Mouse (Mus musculus): ENCODE results near the gene Kars.

The Kars gene

DNA sequence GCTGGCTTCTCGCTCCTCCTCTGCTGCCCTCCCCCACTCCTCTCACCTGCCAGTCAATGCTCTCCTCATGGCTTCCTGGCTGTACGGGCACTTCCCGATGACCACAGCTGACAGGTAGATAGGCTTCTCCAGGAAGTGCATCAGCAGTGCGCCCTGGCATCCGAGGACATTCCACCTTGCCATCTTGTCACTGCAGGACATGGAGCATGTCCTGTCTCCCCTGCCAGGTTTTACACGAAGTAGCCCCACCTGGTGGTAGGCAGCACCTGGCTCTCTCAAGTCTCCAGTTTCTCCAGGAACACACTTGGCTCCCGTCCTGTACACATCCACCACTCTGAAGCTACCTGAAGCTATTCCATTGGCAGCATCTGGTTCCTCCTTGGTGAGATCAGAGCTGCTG, 29.0 kb downstream of the Kars start:
- DNase-seq (ENCODE audit: low spot score in 2 of 2) = no peak

DNA sequence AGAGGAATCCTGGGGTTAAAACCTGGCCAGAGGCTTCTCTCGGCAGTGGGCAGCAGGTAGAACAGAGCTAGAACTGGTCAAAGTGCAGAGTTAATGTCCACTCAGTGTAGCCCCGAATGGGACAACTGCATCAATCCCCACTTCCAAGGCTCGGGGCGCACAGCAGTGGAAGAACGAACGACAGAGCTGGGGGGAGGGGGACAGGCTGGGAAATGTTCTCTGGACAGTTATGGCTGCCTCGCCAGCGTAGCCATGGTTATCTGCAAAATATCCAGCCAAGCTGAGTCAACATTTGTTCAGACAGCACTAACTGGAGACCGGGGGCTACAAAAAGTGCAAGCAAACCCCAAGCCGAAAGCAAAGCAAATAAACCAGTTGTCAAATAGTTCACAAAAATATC, 33.0 kb downstream of the Kars start:
- no peak for DNase-seq (ENCODE audit: low spot score in 2 of 2)

DNA sequence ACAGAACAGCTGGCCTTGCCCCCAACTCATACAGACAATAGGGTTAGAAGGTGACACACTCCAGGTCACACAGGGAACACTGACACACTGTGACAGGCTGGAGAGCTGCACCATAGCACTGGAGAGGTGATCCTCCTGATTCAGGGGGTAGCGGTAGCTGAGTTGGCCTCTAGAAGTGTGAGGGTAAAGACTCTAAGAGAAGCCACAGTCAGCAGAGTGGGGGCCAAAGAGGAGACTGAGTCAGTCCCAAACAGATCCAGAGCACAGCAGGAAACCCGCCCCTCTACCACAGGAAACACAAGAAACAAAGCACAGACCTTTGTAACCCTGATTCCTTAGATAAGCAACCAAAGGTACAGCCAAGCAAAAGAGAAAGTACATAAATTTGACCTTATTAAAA, 34.8 kb downstream of the Kars start:
- DNase-seq (ENCODE audit: low spot score in 2 of 2) = no peak

DNA sequence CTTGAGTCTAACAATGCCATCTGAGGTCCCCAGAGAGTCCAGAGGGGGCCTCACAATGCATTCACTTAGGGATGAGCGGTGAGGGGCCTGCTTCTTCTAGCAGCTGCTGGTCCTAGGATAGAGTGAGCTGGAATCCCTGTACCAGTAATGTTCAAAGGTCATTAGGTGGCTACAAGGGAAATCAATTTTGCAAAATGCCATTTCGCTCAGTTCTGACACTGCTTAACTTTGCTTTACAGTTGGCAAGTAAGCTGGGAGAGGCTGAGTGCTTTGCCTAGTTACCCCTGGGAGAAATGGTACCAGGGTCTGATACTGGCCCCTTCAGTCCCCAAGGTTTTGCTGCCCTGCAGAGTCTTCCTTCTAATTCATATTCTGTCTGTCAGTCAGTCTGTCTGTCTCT, 35.4 kb downstream of the Kars start:
- no peak for DNase-seq (ENCODE audit: low spot score in 2 of 2)

DNA sequence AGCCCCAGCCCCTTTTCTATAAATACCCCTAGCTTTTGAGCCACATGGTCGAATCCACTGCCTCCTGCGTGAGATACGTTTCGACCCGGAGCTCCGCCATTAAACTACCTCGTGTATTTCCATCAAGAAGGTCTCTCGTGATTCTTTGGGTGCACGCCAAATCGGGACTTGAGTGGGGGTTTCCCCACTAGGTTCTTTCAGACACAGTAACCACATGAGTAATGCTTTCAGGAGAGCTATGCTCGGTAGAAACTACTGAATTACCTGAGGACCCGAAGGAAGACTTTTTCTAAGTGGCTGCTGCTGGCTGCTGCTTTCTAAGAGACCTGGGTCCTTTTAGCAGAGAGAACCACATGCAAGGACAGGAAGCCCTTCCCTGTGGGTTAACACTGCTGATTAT, 37.0 kb downstream of the Kars start:
- DNase-seq (ENCODE audit: low spot score in 2 of 2) = no peak

DNA sequence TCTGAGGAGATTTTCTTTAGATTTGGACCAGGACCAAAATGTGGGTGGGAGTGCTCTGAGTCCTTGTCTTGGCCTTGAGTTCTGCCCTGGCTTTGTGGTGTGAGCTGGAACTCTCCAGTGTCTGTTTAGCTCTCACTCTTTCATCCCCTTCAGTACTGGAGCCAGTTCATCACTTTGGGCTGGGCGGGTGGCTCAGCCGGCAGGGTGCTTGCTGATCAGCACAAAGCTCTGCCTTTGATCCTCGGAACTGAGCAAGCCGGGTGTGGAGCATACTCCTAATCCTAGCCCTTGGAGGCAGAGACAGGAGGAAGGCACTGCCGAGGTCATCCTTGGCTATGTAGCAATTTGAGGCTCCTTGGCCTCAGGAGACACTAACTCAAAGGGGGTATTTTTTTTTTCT, 42.1 kb downstream of the Kars start:
- no peak for DNase-seq (ENCODE audit: low spot score in 2 of 2)

DNA sequence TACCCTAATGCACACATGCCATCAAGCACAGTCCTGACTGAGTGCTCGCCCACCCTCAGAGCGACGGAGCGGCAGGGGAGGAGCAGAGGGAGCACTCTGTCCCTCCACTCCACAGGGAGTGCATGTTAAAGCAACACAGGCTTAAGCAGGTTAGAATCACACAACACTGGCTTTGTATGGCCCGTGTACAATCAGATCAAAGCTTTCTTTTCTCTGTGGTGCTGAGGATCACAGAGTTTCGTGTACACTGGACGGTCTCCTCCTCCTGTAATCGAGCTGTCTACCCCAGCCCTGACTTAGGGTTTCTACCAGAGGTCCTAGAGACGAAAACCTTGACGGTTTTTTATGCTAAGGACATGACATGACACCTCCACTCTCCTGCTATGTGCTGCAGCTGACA, 42.6 kb downstream of the Kars start:
- DNase-seq (ENCODE audit: low spot score in 2 of 2) = no peak

DNA sequence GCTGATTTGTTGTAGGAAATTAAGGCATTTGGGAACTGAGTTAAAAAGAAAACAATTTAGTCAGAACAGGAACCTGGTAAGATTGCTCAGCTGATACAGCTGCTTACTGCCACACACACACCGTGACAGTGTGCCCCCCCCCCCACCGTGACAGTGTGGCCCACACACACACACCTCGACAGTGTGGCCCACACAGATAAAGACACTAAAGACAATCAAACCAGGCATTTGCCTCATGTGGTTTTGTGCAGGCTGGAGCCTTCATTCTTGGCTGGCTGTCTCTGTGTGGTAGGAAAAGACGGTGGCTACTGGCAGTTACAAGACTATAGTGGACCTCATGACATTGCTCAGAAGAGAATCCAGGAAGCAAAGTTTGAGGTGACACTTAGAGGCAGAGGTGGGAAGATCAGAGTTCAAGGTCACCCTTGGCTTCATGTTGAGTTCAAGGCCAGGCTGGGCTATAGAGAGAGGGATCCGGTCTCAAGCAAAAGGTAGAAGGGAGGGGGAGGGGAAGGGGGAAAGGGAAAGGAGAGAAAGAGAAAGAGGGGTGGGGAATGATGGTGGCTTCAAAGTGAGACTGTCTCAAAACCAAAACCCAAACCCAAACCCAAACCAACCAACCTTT, 43.8 kb downstream of the Kars start:
- no peak for DNase-seq (ENCODE audit: low spot score in 2 of 2)

DNA sequence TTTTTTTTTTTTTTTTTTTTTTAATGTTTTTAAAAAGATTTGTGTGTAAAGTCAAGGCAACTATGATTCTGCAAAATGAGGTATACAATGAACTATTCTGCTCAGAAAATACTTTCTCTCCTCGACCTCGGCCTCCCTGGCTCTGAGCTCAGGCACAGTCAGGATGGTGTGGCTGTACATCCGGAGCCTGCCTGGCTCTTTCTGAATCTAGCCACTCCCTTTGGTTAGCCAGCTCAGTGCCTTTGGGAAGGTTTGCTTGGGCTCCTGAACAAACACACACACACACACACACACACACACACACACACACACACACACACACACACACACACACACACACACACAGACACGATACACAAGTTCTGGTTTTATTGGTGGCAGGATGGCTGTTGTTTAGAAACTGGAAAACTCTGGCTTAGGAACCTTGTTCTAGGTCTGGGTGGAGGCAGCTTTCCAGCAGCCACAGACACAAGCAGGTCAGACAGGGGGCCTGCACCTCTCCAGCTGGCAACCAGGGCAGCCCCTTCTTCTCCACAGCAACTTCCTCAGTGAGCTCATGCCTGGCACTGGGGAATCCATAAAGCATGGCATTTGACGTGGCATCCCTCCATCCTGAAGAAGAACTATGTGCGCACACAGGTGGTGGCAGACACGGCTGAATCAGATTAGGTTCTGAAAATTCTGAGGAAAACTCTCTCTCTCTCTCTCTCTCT, 46.1 kb downstream of the Kars start:
- DNase-seq (ENCODE audit: low spot score in 2 of 2) = no peak

DNA sequence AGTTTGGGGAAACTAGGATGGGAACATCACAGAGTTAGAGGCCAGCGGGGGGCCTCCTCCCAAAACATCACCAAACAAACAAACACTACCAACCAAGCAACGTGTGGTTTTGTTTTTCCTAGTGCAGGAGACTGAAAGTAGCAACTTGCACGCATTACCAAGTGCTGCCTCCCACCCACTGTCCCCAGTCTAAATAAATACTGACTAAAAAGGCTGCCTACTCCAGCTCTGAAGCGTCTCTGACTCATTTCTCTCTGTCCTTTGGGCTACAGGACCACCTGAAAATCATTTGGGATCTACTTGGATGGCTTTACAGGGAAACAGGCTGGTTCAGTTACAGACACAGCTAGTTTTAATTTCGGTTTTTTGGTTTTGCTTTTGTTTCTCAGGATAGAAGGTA, 46.8 kb downstream of the Kars start:
- DNase-seq (ENCODE audit: low spot score in 2 of 2) = no peak

DNA sequence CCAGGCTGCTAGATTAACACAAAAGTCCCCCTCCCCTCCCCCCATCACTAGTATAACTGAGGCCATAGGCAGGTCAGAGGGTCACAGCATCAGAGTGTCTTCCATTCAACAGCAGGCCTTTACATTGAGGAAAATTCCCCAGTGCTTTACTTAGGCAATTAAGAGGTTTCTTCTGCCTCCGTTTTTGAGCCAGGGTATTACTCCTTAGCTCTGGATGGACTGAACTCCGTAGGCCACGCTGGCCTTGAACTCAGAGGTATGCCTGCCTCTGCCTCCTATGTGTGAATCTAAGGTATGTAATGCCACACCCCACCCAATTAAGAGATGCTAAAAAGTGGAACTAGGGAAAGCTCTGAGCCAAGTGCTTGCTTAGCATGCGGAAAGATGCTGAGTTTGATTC, 47.6 kb downstream of the Kars start:
- DNase-seq (ENCODE audit: low spot score in 2 of 2) = no peak

DNA sequence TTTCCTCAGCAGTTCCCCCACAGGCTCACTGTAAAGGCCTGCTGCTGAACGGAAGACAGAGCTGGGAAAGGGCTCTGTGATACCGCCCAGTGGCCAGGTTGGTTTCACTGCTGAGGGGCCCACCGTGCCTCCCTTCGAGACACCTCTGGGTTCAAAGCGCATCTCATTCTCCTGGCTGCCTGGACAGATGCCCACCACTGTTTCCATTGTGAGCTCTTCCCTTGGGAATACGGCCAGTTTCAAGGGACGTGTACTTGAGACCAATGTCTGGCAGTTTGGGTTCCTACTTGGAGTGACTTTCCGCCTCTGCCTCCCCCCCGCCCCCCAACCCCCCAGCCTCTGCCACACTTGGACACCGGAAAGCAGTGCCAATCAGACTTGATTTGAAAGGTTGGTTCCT, 48.0 kb downstream of the Kars start:
- no peak for DNase-seq (ENCODE audit: low spot score in 2 of 2)

DNA sequence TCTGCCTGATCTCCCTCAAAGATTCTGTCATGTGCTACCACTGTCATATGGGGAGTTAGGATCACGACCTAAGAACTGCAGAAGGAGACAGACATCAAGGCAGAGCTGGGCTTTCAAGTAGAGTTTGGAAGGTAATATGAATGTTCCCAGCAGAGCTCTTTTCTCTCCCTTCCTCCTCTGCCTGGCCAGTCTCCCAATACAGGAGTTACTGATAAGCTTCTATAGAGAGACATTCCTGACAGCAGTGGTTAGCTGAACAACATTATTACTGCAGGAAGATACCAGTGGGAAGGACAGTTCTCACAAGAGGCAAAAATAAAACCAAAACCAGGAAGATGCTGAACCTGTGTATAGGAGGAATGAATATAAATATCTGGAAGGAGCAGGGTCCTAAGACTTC, 48.5 kb downstream of the Kars start:
- DNase-seq (ENCODE audit: low spot score in 2 of 2) = no peak

DNA sequence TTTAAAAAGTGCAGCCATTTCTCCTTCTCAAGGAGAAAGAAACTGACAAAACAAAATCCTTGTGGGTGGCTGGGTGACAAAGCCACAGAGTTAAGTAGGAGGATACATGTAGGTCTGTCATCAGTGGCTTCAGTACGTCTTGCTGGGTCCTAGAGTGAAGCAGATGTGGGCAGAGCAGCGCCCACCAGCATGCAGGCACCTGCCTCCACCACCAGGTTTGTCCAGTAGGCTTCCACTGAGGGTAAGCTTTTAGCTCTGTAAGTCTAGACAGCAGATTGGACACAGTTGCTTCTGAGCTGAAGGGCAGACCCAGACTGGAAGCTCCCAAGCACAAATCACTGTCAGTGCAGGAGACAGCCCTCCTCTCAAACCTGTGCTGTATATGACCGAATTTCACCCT, 49.8 kb downstream of the Kars start:
- DNase-seq (ENCODE audit: low spot score in 2 of 2) = no peak

DNA sequence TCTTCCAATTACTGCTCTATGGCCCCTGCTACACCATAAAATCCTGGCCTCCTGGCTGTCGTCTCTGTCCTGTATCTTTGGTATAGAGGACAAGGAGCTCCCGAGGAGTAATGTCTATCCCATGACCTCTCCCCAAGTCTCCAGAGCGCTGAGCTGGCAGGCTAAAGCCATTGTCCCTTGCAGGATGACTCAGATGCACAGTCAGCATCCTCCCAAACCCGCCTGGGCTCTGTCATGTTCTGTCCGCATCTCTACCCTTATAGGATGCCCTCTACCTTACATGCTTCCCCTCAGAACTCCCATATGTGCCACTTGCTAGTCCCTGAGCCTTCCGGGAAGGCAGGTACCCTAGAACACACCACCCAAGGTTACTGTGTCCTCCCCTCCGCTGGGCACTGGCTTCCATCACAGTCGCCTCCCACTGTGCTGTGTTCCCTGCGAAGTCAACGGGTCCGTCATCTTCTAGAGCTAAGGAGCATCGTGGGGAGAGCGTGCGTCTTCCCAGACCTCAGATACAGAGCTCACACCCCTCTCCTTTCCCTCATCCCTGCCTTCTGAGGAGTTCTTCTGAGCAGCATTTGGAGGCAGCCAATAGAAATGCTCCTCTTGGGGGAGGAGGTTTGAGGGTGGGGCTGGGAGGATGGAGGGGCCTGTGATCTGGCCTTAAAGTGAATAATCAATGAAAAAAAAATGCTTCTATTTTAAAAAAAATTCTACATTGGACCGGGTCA, 50.4 kb downstream of the Kars start:
- no peak for DNase-seq (ENCODE audit: low spot score in 2 of 2)

DNA sequence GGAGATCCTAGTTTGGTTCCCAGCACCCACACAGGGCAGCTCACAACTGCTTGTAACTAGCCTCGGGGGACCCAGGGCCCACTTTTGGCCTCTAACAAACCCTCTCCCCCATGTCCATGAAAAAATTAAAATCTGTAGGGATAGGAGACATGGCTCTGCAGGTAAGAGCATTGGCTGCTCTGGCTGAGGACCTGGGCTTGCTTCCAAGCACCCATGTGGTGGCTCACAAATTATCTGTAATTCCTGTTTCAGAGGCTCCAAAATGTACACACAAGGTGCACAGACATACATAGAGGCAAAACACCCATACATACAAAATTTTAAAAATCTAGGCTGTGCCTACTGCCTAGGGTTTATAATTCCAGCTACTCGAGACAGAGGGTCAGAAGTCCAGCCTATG, 53.9 kb downstream of the Kars start:
- DNase-seq (ENCODE audit: low spot score in 2 of 2) = no peak

DNA sequence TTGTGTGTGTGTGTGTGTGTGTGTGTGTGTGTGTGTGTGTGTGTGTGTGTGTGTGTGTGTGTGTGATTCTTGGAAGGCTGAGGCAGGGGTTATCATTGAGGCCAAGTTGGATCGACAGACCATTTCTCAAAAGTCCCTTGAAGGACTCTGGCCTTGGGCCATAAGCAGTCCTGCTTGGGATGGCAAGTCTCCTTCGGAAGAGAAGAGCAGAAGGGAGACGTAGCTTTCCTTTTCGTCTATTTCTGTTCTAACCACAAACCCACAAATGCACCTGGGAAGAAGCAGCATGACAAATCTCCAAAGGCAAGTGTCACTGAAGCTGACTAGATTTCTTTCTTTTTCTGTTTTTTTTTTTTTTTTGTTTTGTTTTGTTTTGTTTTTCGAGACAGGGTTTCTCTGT, 55.2 kb downstream of the Kars start:
- no peak for DNase-seq (ENCODE audit: low spot score in 2 of 2)

DNA sequence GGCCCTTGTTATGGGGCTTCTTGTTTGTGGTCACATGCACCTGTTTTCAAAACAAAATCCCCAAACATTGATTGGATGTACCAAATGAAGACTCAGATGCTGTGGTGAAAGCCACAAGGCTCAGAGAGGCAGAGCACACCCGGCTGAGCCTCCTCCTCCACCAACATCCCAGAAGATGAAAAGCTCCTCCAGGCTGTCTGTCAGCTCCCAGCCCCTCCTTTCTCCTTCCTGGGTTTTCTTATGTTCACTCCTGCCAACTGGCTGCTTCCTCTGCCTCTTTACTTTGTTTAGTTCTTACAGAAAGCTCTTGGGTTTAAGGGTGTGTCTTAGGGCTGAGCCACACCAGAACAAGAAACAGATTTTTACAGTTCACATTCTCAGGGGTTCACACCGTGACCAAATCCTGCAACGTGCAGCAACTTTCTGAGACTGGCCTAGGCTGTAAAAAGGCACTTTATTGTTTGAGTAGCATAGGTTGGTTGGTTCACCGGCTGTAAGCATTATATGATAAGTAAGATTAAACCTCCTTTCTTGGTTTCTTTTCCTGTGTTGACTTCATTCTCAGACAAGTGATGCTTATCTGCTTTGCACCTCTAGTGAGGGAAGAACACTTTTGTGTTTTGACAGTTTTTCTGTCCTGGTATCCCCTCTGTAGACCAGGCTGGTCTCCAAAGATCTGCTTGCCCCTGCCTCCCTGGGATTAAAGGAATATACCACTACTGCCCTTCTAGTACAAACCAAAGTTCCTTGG, 56.1 kb downstream of the Kars start:
- no peak for DNase-seq (ENCODE audit: low spot score in 2 of 2)

DNA sequence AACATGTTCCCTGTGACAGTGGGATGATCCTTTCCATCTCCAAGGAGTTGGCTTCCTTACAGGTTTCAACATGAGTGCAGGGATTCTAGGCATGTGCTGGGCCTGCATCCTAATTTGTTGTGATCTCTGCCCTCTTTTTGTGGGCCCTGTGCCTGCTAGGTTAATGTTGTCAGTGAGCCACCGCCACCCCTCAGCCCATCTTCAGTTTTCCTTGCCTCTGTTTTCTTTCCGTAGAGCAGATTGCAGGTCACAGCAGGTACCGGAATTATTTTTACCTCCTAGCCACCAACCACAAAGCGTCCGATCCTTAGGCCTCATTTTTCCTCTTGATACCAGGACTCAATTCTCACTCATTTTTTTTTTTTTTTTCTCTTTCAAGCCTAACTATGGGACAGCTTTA, 59.2 kb downstream of the Kars start:
- DNase-seq (ENCODE audit: low spot score in 2 of 2) = no peak

DNA sequence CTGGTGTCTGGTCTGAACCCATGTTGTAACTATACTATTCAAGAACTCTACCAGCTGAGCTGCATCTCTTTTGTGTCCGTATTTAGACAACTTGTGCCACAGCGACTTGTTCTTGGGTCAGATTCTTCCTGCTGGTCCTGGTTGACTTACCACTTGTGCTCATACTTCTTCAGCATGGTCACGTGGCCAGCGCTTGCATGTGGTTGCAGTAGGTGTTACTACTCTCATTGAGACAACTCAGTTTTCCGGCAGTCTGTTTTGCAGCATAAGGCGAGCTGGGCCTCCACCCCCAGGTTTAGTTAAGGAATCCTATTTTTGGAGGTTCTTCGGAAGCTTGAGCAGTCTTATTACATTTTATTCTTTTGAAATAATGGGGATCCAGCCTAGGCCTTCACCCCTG, 59.8 kb downstream of the Kars start:
- DNase-seq (ENCODE audit: low spot score in 2 of 2) = peak; percentile 75 to 82

DNA sequence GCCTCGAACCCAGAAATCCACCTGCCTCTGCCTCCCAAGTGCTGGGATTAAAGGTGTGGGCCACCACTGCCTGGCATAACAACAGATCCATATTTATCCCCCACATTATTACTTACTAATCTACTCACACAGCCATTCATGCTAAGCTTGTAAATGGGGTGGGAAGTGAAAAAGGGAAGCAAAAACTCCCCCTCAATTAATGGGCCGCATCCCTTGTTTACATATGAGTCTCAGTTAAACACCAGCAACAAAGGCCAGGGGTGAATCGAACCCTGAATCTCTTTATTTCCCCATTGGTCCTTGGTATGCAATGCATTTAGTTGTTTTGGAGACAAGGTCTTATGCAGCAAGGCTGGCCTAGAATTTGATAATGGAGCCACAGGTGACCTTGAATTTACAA, 60.3 kb downstream of the Kars start:
- DNase-seq (ENCODE audit: low spot score in 2 of 2) = no peak

DNA sequence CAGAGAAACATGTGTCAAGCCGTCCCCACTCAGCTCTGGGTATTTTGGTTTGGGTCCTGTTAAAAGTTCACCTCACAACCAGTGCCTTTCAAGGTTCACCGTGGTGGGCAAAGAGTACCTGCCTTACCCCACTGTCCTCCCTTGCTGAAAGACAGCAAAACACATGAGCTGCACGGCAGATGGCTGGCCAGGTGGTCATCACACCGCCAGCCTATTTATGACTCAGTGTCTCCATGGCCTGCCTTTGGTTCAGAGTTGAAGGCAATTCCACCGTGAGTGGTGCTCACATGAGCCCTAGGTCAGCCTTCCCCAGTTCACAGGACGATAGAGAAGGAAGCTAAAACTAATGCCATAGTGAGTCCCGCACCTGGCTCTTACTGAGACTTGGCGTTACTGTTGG, 63.2 kb downstream of the Kars start:
- no peak for DNase-seq (ENCODE audit: low spot score in 2 of 2)

DNA sequence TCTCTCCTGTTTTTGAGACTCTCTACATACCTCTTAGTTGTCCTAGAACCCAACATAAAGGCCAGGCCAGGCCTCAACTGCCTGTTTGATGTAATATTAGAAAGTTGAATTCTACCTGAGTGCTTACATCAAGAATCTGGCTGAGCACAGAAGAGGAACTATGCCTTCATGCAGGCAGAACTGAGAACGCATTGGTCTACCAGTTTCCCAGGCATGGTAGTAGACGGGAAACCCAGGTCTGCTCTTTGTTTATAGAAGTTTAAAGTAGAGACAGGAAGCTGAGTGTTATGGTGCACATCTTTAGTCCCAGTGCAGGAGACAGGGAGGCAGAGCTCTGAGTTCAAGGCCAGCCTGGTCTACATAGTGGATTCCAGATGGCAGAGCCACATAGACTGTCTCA, 64.0 kb downstream of the Kars start:
- no peak for DNase-seq (ENCODE audit: low spot score in 2 of 2)
